8 mouse cellular contexts compared by ENCODE assay signal in the genomic region with DNA sequence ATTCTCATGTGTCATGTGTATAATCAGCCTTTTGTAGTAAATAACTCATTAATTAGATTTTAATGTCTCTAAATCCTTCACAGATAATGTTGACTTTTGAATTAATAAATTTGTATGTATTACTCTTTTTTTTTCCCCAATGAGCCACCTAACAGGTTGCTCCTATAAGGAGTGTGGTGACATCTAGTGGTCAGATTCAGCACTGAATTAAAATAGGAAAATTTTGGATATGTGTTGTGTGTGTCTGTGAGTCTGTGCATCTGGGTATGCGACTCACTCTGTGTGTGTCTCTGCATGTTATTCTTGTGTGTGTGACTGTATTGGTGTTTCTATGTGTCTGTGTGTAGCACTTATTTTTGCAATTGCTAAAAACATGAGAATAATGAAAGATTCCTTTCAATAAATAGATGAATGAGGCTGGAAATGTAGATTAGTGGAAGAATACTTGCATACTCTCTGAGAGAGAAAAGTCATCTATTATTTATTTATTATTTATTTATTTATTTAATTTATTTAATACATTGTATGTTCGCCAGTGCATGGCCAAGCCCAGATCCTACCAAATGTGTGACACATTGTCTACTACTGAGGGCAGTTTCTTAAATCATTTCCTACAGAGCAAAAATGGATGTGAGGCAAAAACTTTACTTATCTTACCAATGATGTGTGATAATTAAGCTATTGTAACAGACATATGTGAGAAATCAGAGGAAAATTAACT.
DNase-seq lines count a peak whose midpoint lies in the region; ATAC-seq lines count a peak whose summit lies in the region.

No protein-coding gene starts in this region.

- WGBS in hindbrain, embryonic 16.5 days = 64% methylated on average over 2 of the region's 2 CpGs

- H3K4me2 ChIP-seq in hindbrain, embryonic 16.5 days (ENCODE audit: low read length) = no peak overlapping the region

- H3K27me3 ChIP-seq in hindbrain, embryonic 16.5 days (replicated peaks; ENCODE audit: control insufficient read depth, insufficient read depth, low read length) = no peaks in the 10 kb centered on the region

- no peak overlapping the region for H3K9ac ChIP-seq in hindbrain, embryonic 16.5 days (ENCODE audit: low read depth, low read length)

- ATAC-seq in hindbrain, embryonic 16.5 days = peak; percentile 80; the same call in 1 of the 2 replicates

- intact Hi-C loops in heart, postnatal 10 days (cut with DNase I) = loop anchor here (5.0 to 10.0 kb wide), 3 partner anchors 293 to 1935 kb away; no protein-coding TSS in a partner anchor

- no peaks in the 10 kb centered on the region for H3K9me3 ChIP-seq in hindbrain, embryonic 16.5 days (ENCODE audit: control insufficient read depth, low read length)

- no peaks in the 10 kb centered on the region for H3K4me1 ChIP-seq in hindbrain, embryonic 16.5 days (ENCODE audit: control insufficient read depth, insufficient read depth, low read depth, low read length)

- peak; percentile 19 to 31 for DNase-seq in heart, postnatal 10 days
- DNase-seq in heart, adult 11 months = no peak
- peak; percentile 74 for DNase-seq in 3T3-L1 (ENCODE audit: low read depth, low spot score)
- peak; percentile 75 for DNase-seq in brain, adult 2 months (ENCODE audit: low read depth, low spot score)
- DNase-seq in retina, postnatal 7 days (ENCODE audit: low read depth, low spot score) = peak; percentile 25
- no peak for DNase-seq in adrenal gland, postnatal 25 days
- no peak for DNase-seq in cerebellum, postnatal 36 days

- H3K4me3 ChIP-seq in hindbrain, embryonic 16.5 days (ENCODE audit: low read length) = no peak overlapping the region

- no peaks in the 10 kb centered on the region for H3K36me3 ChIP-seq in hindbrain, embryonic 16.5 days (ENCODE audit: control insufficient read depth, insufficient read depth, low read length)

- H3K27ac ChIP-seq in hindbrain, embryonic 16.5 days (ENCODE audit: low read depth, low read length) = no peak overlapping the region

Comparison
In these comparisons a context has a peak if more than half of its experiments do, and no peak if none do; other contexts are left out.
1. DNase-seq: peak in heart, postnatal 10 days (2 of 2), 3T3-L1 (single experiment), brain, adult 2 months (single experiment) and retina, postnatal 7 days (single experiment); none in heart, adult 11 months (single experiment), adrenal gland, postnatal 25 days (single experiment) and cerebellum, postnatal 36 days (0 of 2).